Mouse (Mus musculus) myocyte (in vitro differentiated cells): Measurements from ENCODE around the gene Tpbpb.

Experiments used
- MYOG ChIP-seq, 3 experiments: IDR thresholded peaks; one replicate each; pipeline ENCODE4 v1.6.1; 2011; ENCODE audit warnings: control low read depth in 2 of 3, low read depth in 2 of 3, mild to moderate bottlenecking in 2 of 3; ENCODE audit not compliant: insufficient read length in 2 of 3, control insufficient read depth in 1 of 3, insufficient read depth in 1 of 3
- POLR2A ChIP-seq: IDR thresholded peaks from one replicate; pipeline ENCODE4 v1.6.1; 2011; ENCODE audit warnings: low read depth, mild to moderate bottlenecking, control low read depth, moderate library complexity; ENCODE audit not compliant: insufficient read length
- POLR2AphosphoS2 ChIP-seq: IDR thresholded peaks from one replicate; pipeline ENCODE4 v1.6.1; 2011; ENCODE audit warnings: low read depth, control low read depth; ENCODE audit not compliant: insufficient read length
- SRF ChIP-seq: IDR thresholded peaks from one replicate; pipeline ENCODE4 v1.6.1; 2011; ENCODE audit warnings: low read depth; ENCODE audit not compliant: control insufficient read depth, insufficient read length
- TCF12 ChIP-seq: IDR thresholded peaks from one replicate; pipeline ENCODE4 v1.6.1; 2011; ENCODE audit warnings: mild to moderate bottlenecking, control low read depth; ENCODE audit not compliant: poor library complexity, insufficient read depth, severe bottlenecking
- USF1 ChIP-seq: IDR thresholded peaks from one replicate; pipeline ENCODE4 v1.6.1; 2011; ENCODE audit warnings: low read depth, mild to moderate bottlenecking, control low read depth, moderate library complexity

DNA sequence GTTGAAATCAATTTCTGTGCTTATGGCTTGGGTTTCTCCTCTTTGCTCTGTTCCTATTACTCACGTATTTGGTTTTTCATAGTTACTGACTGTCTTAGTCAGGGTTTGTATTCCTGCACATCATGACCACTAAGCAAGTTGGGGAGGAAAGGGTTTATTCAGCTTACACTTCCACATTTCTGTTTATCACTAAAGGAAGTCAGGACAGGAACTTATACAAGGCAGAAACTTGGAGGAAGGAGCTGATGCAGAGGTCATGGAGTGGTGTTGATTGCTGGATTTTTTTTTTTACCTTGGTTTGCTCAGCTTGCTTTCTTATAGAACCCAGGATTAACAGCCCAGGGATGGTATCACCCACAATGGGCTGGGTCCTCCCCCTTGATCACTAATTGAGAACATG lies 12.4 kb downstream of the Tpbpb start:
- no peak for TF ChIP-seq USF1
- TF ChIP-seq SRF = no peak
- TF ChIP-seq TCF12 = no peak
- no peak for TF ChIP-seq POLR2A
- TF ChIP-seq POLR2AphosphoS2 = no peak
- TF ChIP-seq MYOG (IDR thresholded peaks at IDR 0.05; ENCODE audit: control insufficient read depth in 1 of 3, insufficient read depth in 1 of 3, insufficient read length in 2 of 3, low read depth in 2 of 3) = no peak
